Mouse (Mus musculus) liver, embryonic 13.5 days (tissue): ENCODE measurements around the gene Rsph1. TPM values are rescaled to one million over a fixed set of nuclear protein-coding genes. Genes with fewer than 3 reads are reported as not detected.
"Not testable (repeated sequence)": the region's sequence is repeated elsewhere in the genome, so short reads cannot be mapped to it uniquely, and the experiment has no call there.

ENCODE experiments used
- ATAC-seq: fragments of 200-750 bp; cut with Nextera tagmentation; 2 replicates; pipeline ENCODE4 v1.8.0; 2017; ENCODE audit warnings: low read depth, mild to moderate bottlenecking, moderate number of reproducible peaks, moderate library complexity
- DNase-seq: peaks from one replicate; pipeline ENCODE4 v3.0.0; 2022
- H3K27ac ChIP-seq: fragments of 300-500 bp; sonication (generic); 2 replicates; pipeline ENCODE4 v1.5.1; 2015; ENCODE audit warnings: moderate library complexity, mild to moderate bottlenecking, inconsistent platforms
- H3K27me3 ChIP-seq: fragments of 300-500 bp; sonication (generic); 2 replicates; pipeline ENCODE4 v1.6.1; 2015; ENCODE audit warnings: mild to moderate bottlenecking, inconsistent platforms
- H3K36me3 ChIP-seq: fragments of 300-500 bp; sonication (generic); 2 replicates; pipeline ENCODE4 v1.6.1; 2015; ENCODE audit warnings: mild to moderate bottlenecking, inconsistent platforms
- H3K4me1 ChIP-seq: fragments of 300-500 bp; sonication (generic); replicated peaks from 2 replicates; pipeline ENCODE4 v1.6.1; 2015; ENCODE audit warnings: inconsistent platforms
- H3K4me2 ChIP-seq: fragments of 300-500 bp; sonication (generic); 2 replicates; pipeline ENCODE4 v1.6.1; 2015; ENCODE audit warnings: inconsistent platforms, mild to moderate bottlenecking, moderate library complexity
- H3K4me3 ChIP-seq: fragments of 300-500 bp; sonication (generic); replicated peaks from 2 replicates; pipeline ENCODE4 v1.5.1; 2015; ENCODE audit warnings: mild to moderate bottlenecking, inconsistent platforms
- H3K9ac ChIP-seq: fragments of 300-500 bp; sonication (generic); 2 replicates; pipeline ENCODE4 v1.6.1; 2015; ENCODE audit warnings: mild to moderate bottlenecking, inconsistent platforms
- H3K9me3 ChIP-seq: fragments of 300-500 bp; sonication (generic); replicated peaks from 2 replicates; pipeline ENCODE4 v1.6.1; 2016; ENCODE audit warnings: inconsistent platforms
- WGBS: fragments of 180-500 bp; shearing (Covaris S2); methylation state at CpG from one replicate; pipeline ENCODE4 v1.1.7; 2015; ENCODE audit not compliant: insufficient replicate concordance; 5-methylcytosine and 5-hydroxymethylcytosine counted together
- polyA plus RNA-seq: library from polyadenylated mRNA; unstranded; fragments of >200 nt; fragmentation: Nextera tagmentation; extraction: Ambion mirVana; gene quantifications from 2 replicates; pipeline ENCODE4 v1.2.1, GENCODE M21; 2015

The Rsph1 gene
- polyA plus RNA-seq, 1 experiment from 2014 or later: 0.20 TPM

DNA sequence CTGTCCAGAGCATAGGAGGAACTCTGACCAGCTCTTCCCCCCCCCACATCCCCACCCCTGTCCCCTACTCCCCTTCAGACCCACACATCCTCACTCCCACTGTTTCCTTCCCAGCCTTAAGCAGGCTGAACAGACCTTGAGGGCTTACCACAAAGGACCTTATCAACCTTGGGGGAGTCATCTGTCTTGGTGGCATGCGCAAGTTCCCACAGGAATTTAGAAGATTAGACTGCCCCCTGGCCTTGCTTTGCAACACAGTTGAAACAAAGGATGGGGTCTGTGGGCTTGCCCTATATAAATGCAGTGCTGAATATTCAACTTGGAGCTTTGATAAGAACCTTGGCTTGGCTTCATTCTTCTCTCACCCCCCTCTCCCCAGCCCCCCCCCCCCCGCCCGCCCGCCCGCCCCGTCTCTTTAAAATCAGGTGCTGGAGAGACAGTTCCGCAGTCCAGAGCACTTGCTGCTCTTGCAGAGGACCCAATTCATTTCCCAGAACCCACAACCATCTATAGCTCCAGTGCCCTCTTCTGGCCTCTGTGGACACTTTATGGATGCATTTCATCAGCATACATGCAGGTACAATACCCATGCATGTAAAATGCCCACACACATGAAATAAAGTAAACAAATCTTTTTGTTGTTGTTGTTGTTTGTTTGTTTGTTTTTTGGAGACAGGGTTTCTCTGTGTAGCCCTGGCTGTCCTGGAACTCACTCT, 5.9 kb downstream of the Rsph1 start:
- peaks cover 1% of the 10 kb centered on the region; the same call in 1 of the 2 replicates for H3K27me3 ChIP-seq
- no peaks in the 10 kb centered on the region for H3K36me3 ChIP-seq
- DNase-seq: no peak
- H3K9ac ChIP-seq: no peak overlapping the region
- H3K4me2 ChIP-seq: no peak overlapping the region
- no peak overlapping the region for H3K27ac ChIP-seq
- H3K4me1 ChIP-seq: 0 out of 2 replicates have a peak, but pooled peaks cover 4% of the 10 kb centered on the region
- 30% methylated on average over 7 of the region's 7 CpGs for WGBS
- no peak for ATAC-seq
- H3K4me3 ChIP-seq: no peak overlapping the region
- no peaks in the 10 kb centered on the region for H3K9me3 ChIP-seq

DNA sequence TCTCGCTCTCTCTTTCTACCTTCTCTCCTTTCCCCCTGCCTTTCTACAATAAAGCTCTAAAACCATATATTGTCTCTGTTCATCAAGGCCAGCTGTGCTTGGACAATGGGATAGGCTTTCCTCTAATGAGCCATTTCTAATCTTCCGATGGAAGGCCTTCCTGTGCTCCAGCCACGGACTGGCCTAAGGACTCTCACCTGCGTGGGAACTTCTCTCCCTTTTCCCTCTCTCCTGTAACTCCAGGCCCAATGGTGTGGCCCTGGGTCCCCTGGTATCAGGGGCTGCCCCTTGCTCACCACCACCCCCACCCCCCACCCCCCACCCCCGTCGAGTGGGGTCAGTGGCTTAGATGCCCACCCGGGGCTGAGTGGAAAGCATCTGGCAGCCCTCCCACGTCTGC, 6.4 kb downstream of the Rsph1 start:
- H3K27ac ChIP-seq, H3K4me1 ChIP-seq, H3K9ac ChIP-seq, DNase-seq, H3K36me3 ChIP-seq, H3K4me3 ChIP-seq, H3K27me3 ChIP-seq, H3K9me3 ChIP-seq, ATAC-seq, H3K4me2 ChIP-seq: not testable (repeated sequence)
- 63% methylated on average over 6 of the region's 8 CpGs for WGBS

DNA sequence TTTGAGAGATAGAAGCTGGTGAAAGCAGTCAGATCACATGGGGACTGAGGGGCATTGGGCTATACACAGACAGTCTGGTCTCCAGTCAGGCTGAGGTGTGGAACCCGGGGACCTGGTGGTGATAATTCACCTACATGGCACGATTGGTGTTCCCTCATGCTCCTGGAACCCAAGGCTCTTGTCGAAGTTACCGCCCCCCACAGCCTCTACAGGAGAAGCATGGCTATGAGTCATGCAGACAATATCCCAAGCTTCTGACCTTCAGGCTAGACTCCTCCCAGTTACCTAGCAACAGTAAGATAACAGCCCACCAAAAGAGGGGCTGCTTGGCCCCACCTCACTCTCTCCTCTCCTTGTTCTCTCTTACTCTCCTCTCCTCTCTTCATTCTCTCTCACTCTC, 6.9 kb downstream of the Rsph1 start:
- no peak for ATAC-seq
- H3K4me1 ChIP-seq: 0 out of 2 replicates have a peak, but pooled peaks cover 4% of the 10 kb centered on the region
- no peak overlapping the region for H3K4me3 ChIP-seq
- no peaks in the 10 kb centered on the region for H3K27me3 ChIP-seq
- whole genome bisulfite sequencing: 66% methylated on average over 4 of the region's 4 CpGs
- H3K9me3 ChIP-seq: no peaks in the 10 kb centered on the region
- no peak for DNase-seq
- no peaks in the 10 kb centered on the region for H3K36me3 ChIP-seq
- H3K27ac ChIP-seq: no peak overlapping the region
- H3K9ac ChIP-seq: no peak overlapping the region
- no peak overlapping the region for H3K4me2 ChIP-seq

DNA sequence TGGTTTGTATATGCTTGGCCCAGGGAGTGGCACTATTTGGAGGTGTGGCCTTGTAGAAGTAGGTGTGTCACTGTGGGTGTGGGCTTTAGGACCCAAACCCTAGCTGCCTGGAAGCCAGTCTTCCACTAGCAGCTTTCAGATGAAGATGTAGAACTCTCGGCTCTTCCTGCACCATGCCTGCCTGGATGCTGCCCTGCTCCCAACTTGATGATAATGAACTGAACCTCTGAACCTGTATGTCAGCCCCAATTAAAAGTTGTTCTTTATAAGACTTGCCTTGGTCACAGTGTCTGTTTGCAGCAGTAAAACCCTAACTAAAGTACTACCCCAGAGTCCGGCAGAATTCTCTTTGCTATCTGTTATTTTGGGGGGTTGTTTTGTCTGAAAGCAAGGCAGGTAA, 7.4 kb downstream of the Rsph1 start:
- 75% methylated on average over 2 of the region's 2 CpGs for WGBS
- Histone ChIP-seq H3K9ac (no peak overlapping the region), H3K4me1 (0 out of 2 replicates have a peak, but pooled peaks cover 7% of the 10 kb centered on the region), H3K27ac (no peak overlapping the region), H3K4me2 (no peak overlapping the region), H3K27me3 (no peaks in the 10 kb centered on the region), H3K9me3 (no peaks in the 10 kb centered on the region), H3K36me3 (no peaks in the 10 kb centered on the region), H3K4me3 (no peak overlapping the region)
- DNase-seq (no peak), ATAC-seq (no peak)

DNA sequence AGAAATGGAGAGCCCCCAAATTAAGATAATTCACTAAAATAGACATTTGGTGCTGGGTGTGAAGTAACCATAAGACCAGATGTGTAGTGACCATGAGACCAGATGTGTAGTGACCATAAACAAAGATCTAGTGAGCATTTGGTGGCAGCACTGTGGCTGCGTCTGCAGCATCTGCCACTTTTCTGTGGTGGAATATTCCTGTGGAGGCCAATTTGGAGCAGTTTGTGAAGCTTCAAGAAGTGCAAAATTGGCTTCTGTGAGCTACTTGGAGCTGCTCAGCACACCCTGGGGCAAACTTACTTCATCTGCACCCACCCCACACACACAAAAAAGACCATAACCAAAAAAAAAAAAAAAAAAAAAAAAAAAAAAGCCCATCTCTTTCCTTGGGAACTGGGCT, 9.2 kb downstream of the Rsph1 start:
- DNase-seq: no peak
- Histone ChIP-seq H3K4me2 (no peak overlapping the region), H3K4me1 (0 out of 2 replicates have a peak, but pooled peaks cover 8% of the 10 kb centered on the region), H3K4me3 (no peak overlapping the region), H3K9ac (no peak overlapping the region), H3K9me3 (no peaks in the 10 kb centered on the region), H3K27me3 (no peaks in the 10 kb centered on the region), H3K27ac (no peak overlapping the region), H3K36me3 (no peaks in the 10 kb centered on the region)
- 52% methylated on average over 1 of the region's 1 CpGs for WGBS
- ATAC-seq: no peak

DNA sequence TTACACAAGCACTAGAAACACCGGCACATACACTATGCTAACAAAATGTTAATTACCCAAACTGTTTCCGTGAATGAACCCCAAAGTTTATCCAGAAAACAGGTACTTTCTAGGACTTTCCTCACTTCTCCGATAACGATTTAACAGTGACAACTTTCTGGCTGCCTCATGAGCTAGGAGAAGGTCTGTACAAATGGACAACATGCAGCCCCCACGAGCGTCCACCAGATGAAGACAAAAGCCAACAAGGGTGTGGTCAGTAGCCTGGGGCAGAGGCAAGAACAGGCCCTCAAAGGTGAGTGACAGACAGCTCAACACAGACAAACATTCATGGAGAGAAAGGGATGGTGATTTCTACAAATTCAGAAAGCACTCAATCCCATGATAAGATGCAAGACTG, 9.6 kb downstream of the Rsph1 start:
- Histone ChIP-seq H3K27ac (no peak overlapping the region), H3K9ac (no peak overlapping the region), H3K4me3 (no peak overlapping the region), H3K27me3 (no peaks in the 10 kb centered on the region), H3K4me2 (no peak overlapping the region), H3K4me1 (0 out of 2 replicates have a peak, but pooled peaks cover 8% of the 10 kb centered on the region), H3K9me3 (no peaks in the 10 kb centered on the region), H3K36me3 (no peaks in the 10 kb centered on the region)
- 69% methylated on average over 6 of the region's 6 CpGs for WGBS
- no peak for DNase-seq
- no peak for ATAC-seq

DNA sequence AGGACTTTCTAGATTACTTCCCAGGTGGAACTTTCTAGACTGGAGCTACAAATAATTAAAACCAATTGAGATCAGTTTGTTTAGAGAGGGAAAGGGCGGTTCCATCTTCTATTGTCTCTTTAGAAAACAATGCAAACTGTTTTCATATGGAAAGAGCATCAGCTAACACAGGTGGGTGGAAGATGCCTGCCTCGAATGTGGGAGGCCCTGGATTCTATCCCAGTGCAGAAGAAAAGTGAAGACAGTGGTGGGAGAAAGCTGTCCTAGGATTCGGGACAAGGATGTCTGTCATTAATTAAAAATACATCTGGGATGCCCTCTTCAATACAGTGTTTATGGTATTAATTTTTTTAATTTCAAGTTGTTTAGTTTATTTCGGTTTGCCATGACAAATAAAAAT, 10.0 kb downstream of the Rsph1 start:
- no peak overlapping the region for H3K27ac ChIP-seq
- 0 out of 2 replicates have a peak, but pooled peaks cover 8% of the 10 kb centered on the region for H3K4me1 ChIP-seq
- H3K27me3 ChIP-seq: no peaks in the 10 kb centered on the region
- WGBS: 58% methylated on average over 4 of the region's 4 CpGs
- no peak overlapping the region for H3K9ac ChIP-seq
- no peaks in the 10 kb centered on the region for H3K9me3 ChIP-seq
- no peak overlapping the region for H3K4me3 ChIP-seq
- no peaks in the 10 kb centered on the region for H3K36me3 ChIP-seq
- ATAC-seq: no peak
- no peak for DNase-seq
- no peak overlapping the region for H3K4me2 ChIP-seq

DNA sequence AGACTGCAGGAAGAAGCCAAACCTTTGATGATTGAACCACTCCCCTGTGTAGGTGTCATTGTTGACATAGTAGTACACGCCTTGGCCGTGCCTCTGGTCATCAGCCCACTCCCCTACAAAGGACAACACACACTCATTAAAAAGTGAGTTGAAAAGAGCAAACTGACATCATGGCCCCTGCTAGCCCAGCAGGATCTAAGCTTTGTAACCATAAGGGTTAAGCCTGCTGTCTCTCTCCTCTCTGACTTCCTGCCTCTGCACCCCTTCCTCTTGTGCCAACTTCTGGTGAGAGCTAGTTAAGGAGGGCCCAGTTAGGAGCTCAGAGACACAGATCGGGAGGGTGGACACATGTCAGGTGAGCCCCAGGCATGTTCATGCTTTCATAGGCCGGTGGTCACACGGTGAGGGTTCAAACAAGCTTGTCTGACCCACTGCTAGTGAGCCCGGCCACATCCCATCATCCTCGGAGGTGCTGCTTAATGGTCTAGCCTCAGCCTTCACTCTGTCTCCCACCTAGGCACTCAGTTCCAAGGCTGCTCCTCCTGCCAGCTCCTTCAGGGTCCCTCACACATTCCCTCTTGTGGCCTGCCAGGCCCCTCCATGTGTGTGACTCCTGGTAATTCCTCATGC, 10.7 kb downstream of the Rsph1 start:
- Histone ChIP-seq H3K36me3 (no peaks in the 10 kb centered on the region), H3K9ac (no peak overlapping the region), H3K27me3 (no peaks in the 10 kb centered on the region), H3K9me3 (no peaks in the 10 kb centered on the region), H3K27ac (no peak overlapping the region), H3K4me1 (0 out of 2 replicates have a peak, but pooled peaks cover 8% of the 10 kb centered on the region), H3K4me2 (no peak overlapping the region), H3K4me3 (no peak overlapping the region)
- DNase-seq (no peak), ATAC-seq (no peak)
- 61% methylated on average over 7 of the region's 7 CpGs for WGBS

DNA sequence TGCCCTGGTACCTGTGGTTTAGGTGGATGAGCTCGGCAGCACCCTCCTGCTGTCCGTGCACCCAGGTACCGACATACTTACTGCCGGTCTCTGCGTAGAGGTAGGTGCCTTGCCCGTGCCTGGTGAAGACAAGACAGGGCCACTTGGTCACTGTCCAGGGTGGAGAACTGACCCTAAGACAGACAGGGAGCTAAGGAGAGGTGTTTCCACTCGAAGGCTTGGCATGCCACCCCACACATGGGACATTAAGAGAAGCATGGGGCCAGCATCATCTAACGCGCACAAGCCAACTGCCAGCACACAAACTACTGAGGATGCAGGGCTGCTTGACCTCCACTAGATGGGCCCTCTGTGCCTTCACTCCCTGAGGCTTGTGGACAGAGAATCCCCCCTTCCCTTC, 11.4 kb downstream of the Rsph1 start:
- H3K4me2 ChIP-seq: no peak overlapping the region
- 0 out of 2 replicates have a peak, but pooled peaks cover 8% of the 10 kb centered on the region for H3K4me1 ChIP-seq
- no peaks in the 10 kb centered on the region for H3K27me3 ChIP-seq
- H3K36me3 ChIP-seq: no peaks in the 10 kb centered on the region
- WGBS: 80% methylated on average over 9 of the region's 9 CpGs
- no peak overlapping the region for H3K27ac ChIP-seq
- no peak for ATAC-seq
- H3K9me3 ChIP-seq: no peaks in the 10 kb centered on the region
- DNase-seq: no peak
- no peak overlapping the region for H3K9ac ChIP-seq
- no peak overlapping the region for H3K4me3 ChIP-seq

DNA sequence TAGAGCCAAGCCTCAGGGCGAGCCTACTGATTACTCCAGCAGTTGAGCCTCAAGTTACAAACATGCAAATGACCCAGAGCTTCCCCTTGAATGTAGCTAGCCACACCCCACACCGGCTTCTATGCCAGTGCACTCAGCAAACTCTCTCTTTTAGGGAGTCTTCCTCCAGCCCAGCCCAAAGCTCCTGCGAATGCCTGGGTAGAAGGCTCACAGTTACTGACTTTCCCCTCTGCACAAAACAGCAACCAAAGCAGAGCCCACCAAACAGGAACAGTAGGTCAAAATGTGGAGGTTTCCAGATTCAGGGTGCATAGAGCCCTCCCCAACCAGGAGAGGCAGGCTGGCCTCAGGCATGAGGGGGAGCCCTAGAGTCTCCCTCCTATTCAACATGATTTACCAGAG, 12.0 kb downstream of the Rsph1 start:
- DNase-seq (no peak), ATAC-seq (no peak)
- H3K27ac ChIP-seq: no peak overlapping the region
- 30% methylated on average over 3 of the region's 3 CpGs for WGBS
- no peak overlapping the region for H3K4me3 ChIP-seq
- no peak overlapping the region for H3K4me2 ChIP-seq
- H3K27me3 ChIP-seq: no peaks in the 10 kb centered on the region
- no peaks in the 10 kb centered on the region for H3K36me3 ChIP-seq
- no peak overlapping the region for H3K9ac ChIP-seq
- H3K4me1 ChIP-seq: 0 out of 2 replicates have a peak, but pooled peaks cover 5% of the 10 kb centered on the region
- no peaks in the 10 kb centered on the region for H3K9me3 ChIP-seq

DNA sequence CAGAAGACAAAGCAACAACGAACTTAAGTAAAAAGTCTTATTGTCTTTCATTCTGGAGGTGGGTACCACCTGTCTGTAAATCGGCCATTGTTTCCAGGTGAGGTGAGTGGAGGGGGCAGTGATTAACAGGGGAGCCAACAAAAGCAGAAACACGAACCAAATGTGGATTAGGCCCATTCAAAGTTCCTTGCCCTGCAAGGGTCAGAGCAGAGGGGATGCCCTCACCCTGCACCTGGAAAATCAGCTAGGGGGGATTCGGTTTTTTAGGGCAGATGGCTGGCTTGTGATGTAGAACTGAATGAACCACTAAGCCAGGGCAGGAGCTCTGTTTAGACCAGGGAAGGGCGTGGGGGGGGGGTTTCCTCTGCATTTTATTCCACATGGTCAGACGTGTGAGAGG, 12.8 kb downstream of the Rsph1 start:
- H3K4me3 ChIP-seq: no peak overlapping the region
- no peaks in the 10 kb centered on the region for H3K27me3 ChIP-seq
- no peak overlapping the region for H3K9ac ChIP-seq
- H3K4me2 ChIP-seq: no peak overlapping the region
- no peaks in the 10 kb centered on the region for H3K9me3 ChIP-seq
- 52% methylated on average over 6 of the region's 6 CpGs for WGBS
- no peaks in the 10 kb centered on the region for H3K36me3 ChIP-seq
- H3K4me1 ChIP-seq: 0 out of 2 replicates have a peak, but pooled peaks cover 4% of the 10 kb centered on the region
- H3K27ac ChIP-seq: no peak overlapping the region
- ATAC-seq: no peak
- DNase-seq: no peak

DNA sequence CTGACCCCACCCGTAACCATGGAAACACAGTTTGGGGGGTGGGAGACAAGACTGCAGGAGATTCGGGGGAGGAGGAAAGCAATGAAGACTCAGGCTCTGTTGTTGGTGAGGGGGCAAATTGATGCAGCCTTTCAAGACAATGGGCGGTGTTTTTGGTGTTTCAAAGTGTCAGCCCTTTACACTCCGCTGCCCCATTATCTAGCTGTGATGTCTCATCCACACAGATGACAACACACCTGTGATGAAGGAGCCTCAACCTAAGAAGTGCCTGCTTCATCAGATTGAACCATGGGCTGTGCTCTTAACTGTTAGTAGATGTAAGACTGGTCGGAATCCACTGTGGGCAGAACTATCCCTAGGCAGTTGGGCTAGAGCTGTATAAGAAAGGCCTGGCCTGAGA, 13.4 kb downstream of the Rsph1 start:
- DNase-seq (no peak), ATAC-seq (no peak)
- 65% methylated on average over 5 of the region's 5 CpGs for WGBS
- Histone ChIP-seq H3K4me1 (0 out of 2 replicates have a peak, but pooled peaks cover 4% of the 10 kb centered on the region), H3K4me3 (no peak overlapping the region), H3K27me3 (no peaks in the 10 kb centered on the region), H3K4me2 (no peak overlapping the region), H3K36me3 (no peaks in the 10 kb centered on the region), H3K27ac (no peak overlapping the region), H3K9me3 (no peaks in the 10 kb centered on the region), H3K9ac (no peak overlapping the region)
